Mouse (Mus musculus): Measurements from ENCODE around the gene Pik3r5. TPM values are rescaled to one million over a fixed set of nuclear protein-coding genes. Genes with fewer than 3 reads are reported as not detected.
A peak's percentile ranks its signal among the peaks of the same experiment; 100 is the strongest.

The Pik3r5 gene
- polyA plus RNA-seq, 1 experiment from 2014 or later = 5.7 TPM

DNA sequence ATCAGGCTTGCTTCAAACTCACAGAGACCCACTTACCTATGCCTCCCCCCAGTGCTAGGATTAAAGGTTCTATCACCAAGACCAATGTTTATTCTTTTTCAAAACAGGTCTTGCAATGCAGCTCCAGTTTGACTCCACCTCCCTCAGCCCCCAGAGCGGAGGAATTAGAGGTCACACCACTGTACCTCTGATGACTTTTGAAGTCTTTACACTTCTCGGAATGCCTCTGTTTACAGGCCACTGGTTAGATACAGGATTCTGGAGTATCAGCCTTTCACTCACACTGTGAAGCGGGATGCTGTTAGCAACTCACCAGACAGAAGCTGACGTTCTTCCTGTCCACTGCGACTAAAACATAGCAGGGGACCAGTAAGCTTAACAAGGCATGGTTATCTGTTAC, 30.5 kb upstream of the Pik3r5 start:
- in situ Hi-C loops (cut with MboI; ENCODE audit: low pct_unique_long_range_greater_than_20kb) = no loop called here
- no peak for TF ChIP-seq CTCF (IDR thresholded peaks at IDR 0.05)
- CTCF ChIA-PET = interaction anchor here (1.0 to 1.1 kb wide), 2 partner anchors 11 to 396 kb away, joined by 3 read pairs; no protein-coding TSS in a partner anchor
- no peak for ATAC-seq
- no peak for DNase-seq (ENCODE audit: low read depth, low spot score)
- no peaks in the 10 kb centered on the region for H3K27me3 ChIP-seq
- POLR2A ChIA-PET = no interaction called here

GRCm38 (mm10) chr11:68404185-68404584, 27.7 kb upstream of the Pik3r5 start:
- no peaks in the 10 kb centered on the region for H3K27me3 ChIP-seq
- CTCF ChIA-PET = interaction anchor here (0.7 to 1.2 kb wide), 3 partner anchors 15 to 399 kb away, joined by 3 read pairs; no protein-coding TSS in a partner anchor
- TF ChIP-seq CTCF (IDR thresholded peaks at IDR 0.05) = peak; percentile 53
- in situ Hi-C loops (cut with MboI; ENCODE audit: low pct_unique_long_range_greater_than_20kb) = no loop called here
- no peak for ATAC-seq
- DNase-seq (ENCODE audit: low read depth, low spot score) = no peak
- POLR2A ChIA-PET = no interaction called here

DNA sequence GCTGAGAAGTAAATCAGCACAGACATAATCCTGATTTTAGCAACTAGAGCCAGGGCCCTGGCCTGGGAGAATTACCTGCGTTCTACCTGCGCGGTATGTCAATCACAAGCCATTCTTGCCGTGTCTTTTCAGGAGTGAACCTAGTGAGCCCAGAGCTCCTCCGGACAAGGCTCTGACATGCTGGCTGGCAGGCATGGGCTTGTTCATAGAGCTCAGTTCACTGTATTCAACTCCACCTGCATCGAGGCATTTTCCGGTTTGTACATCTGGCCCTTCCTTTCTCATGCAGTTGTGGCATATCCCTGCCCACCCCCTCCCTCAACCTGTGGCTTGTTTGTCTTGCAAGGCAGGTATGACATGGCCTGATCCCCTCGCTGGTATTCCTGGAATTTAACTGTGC, 26.3 kb upstream of the Pik3r5 start:
- no peaks in the 10 kb centered on the region for H3K27me3 ChIP-seq
- TF ChIP-seq CTCF (IDR thresholded peaks at IDR 0.05) = no peak
- in situ Hi-C loops (cut with MboI; ENCODE audit: low pct_unique_long_range_greater_than_20kb) = loop anchor here (5.0 kb wide), 2 partner anchors 193 to 403 kb away; no protein-coding TSS in a partner anchor
- DNase-seq (ENCODE audit: low read depth, low spot score) (no peak), ATAC-seq (no peak)
- POLR2A ChIA-PET = no interaction called here
- CTCF ChIA-PET = interaction anchor here (0.8 to 1.2 kb wide), 2 partner anchors 401 kb away, joined by 3 read pairs; no protein-coding TSS in a partner anchor

GRCm38 (mm10) chr11:68407266-68407926, 24.5 kb upstream of the Pik3r5 start:
- ATAC-seq (no peak), DNase-seq (ENCODE audit: low read depth, low spot score) (no peak)
- POLR2A ChIA-PET = interaction anchor here (0.5 kb wide), 1 partner anchor 26 kb away, joined by 6 read pairs; no protein-coding TSS in a partner anchor
- no peak for TF ChIP-seq CTCF (IDR thresholded peaks at IDR 0.05)
- in situ Hi-C loops (cut with MboI; ENCODE audit: low pct_unique_long_range_greater_than_20kb) = loop anchor here (5.0 kb wide), 2 partner anchors 195 to 405 kb away; no protein-coding TSS in a partner anchor
- CTCF ChIA-PET = interaction anchor here (1.1 to 3.3 kb wide), 9 partner anchors 11 to 403 kb away, joined by 3 to 17 read pairs (median 5); no protein-coding TSS in a partner anchor
- no peaks in the 10 kb centered on the region for H3K27me3 ChIP-seq

DNA sequence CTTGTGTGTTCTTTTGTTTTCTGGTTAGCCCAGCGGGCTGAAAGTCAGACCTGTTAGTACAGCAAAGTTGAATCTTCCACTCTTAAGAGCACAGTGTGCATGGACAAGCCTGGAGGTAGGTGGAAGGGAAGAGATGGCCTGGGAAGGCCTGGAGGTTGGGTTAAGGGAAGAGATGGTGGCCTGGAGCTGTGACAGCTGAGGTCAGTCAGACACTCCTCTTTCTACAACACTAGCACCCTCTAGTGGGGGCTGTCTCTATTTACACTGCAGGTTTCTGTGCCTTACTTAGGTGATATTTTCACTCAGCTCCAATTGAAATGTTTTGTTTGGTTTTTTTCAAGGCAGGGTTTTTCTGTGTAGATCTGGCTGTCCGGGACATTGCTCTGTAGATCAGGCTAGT, 23.8 kb upstream of the Pik3r5 start:
- ATAC-seq = peak; percentile 74
- DNase-seq (ENCODE audit: low read depth, low spot score) = peak; percentile 33
- in situ Hi-C loops (cut with MboI; ENCODE audit: low pct_unique_long_range_greater_than_20kb) = loop anchor here (5.0 kb wide), 2 partner anchors 196 to 406 kb away; no protein-coding TSS in a partner anchor
- no peaks in the 10 kb centered on the region for H3K27me3 ChIP-seq
- peak; percentile 87 for TF ChIP-seq CTCF (IDR thresholded peaks at IDR 0.05)
- ChIA-PET POLR2A (interaction anchor here (0.5 to 0.6 kb wide), 2 partner anchors 15 to 25 kb away, joined by 6 to 7 read pairs; no protein-coding TSS in a partner anchor), CTCF (interaction anchor here (0.7 to 3.3 kb wide), 10 partner anchors 10 to 404 kb away, joined by 3 to 17 read pairs (median 4); partner anchors contain the start of gene Pik3r5)

GRCm38 (mm10) chr11:68417001-68417400, 14.9 kb upstream of the Pik3r5 start:
- ChIA-PET POLR2A (interaction anchor here (0.7 kb wide), 1 partner anchor 331 kb away, joined by 5 read pairs; no protein-coding TSS in a partner anchor), CTCF (interaction anchor here (0.8 to 2.9 kb wide), 5 partner anchors 9 to 442 kb away, joined by 3 to 17 read pairs (median 3); no protein-coding TSS in a partner anchor)
- in situ Hi-C loops (cut with MboI; ENCODE audit: low pct_unique_long_range_greater_than_20kb) = no loop called here
- TF ChIP-seq CTCF (IDR thresholded peaks at IDR 0.05) = no peak
- no peaks in the 10 kb centered on the region for H3K27me3 ChIP-seq
- DNase-seq (ENCODE audit: low read depth, low spot score) = no peak
- no peak for ATAC-seq

DNA sequence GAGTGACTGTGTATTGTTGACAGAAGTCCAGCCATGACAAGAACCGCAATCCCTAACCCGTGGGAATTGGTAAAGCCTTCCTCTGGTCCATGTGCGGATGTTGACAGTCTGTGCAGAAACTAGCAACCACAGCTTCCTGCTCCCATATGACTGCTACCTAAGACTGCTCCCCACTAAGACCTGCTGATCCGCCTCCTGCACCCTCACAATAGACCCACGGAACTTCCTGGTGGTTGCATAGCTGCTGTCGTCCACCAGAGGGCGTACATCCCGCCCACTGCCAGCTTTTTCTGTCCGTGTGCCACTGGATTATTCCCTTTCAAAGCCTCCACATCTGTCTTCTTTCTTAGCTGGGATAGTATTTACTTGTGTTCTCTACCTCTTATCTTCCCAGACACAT, 14.1 kb upstream of the Pik3r5 start:
- no peak for DNase-seq (ENCODE audit: low read depth, low spot score)
- ATAC-seq = no peak
- ChIA-PET CTCF (interaction anchor here (0.7 to 2.9 kb wide), 7 partner anchors 10 to 443 kb away, joined by 3 to 17 read pairs (median 3); no protein-coding TSS in a partner anchor), POLR2A (interaction anchor here (0.7 kb wide), 1 partner anchor 332 kb away, joined by 5 read pairs; no protein-coding TSS in a partner anchor)
- TF ChIP-seq CTCF (IDR thresholded peaks at IDR 0.05) = peak; percentile 92
- H3K27me3 ChIP-seq = no peaks in the 10 kb centered on the region
- in situ Hi-C loops (cut with MboI; ENCODE audit: low pct_unique_long_range_greater_than_20kb) = no loop called here

- H3K27me3 ChIP-seq = no peaks in the 10 kb centered on the region
- in situ Hi-C loops (cut with MboI; ENCODE audit: low pct_unique_long_range_greater_than_20kb) = no loop called here
- CTCF ChIA-PET = interaction anchor here (1.8 kb wide), 1 partner anchor 9 kb away, joined by 4 read pairs; no protein-coding TSS in a partner anchor
- DNase-seq (ENCODE audit: low read depth, low spot score) (no peak), ATAC-seq (no peak)
- POLR2A ChIA-PET = no interaction called here
- no peak for TF ChIP-seq CTCF (IDR thresholded peaks at IDR 0.05)
Observed at GRCm38 (mm10) chr11:68425492-68426315, 6.2 kb upstream of the Pik3r5 start.

DNA sequence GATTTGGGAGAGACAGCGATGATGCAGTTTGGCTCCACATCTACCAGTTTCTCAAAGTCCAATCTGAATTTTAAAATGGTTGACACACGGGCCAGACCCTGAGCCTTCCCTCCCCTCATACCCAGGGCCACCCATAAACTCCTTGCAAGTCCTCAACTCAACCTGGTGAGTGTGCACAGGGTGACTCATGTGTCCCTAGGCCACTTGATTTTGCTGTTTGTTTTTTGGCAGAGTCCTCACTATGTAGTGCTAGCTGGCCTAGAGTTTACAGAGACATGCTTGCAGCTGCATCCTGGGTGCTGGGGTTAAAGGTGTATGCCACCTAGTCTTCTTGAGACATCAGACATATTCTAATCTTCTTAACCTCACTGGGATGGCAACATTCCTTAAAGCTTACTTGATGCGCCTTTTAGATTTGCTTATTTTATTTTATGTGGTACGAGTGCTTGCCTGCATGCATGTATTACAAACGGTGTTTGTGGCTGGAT, 4.8 kb upstream of the Pik3r5 start:
- TF ChIP-seq CTCF (IDR thresholded peaks at IDR 0.05) = no peak
- DNase-seq (ENCODE audit: low read depth, low spot score) (no peak), ATAC-seq (no peak)
- POLR2A ChIA-PET = no interaction called here
- CTCF ChIA-PET = no interaction called here
- in situ Hi-C loops (cut with MboI; ENCODE audit: low pct_unique_long_range_greater_than_20kb) = no loop called here
- no peaks in the 10 kb centered on the region for H3K27me3 ChIP-seq

DNA sequence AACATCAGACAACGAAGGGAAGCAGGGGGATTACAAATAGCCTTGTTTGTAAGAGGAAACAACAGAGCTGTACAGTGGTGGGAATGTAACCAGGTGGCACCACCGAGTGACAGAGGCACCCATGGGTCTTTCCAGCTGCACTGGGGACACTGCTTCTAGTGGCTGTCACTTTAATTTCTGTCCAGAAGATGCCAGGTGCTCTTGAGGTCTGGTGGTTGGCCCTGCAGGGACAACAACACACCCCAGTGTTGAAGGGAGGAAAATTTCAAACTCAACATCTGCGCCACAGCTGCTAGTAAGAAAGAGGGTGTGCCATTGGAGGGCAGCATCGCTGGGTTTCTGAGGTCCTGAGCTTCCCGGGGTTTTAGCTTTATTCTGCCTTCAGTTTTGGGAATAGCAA, 1.3 kb upstream of the Pik3r5 start:
- no peak for TF ChIP-seq CTCF (IDR thresholded peaks at IDR 0.05)
- ATAC-seq (no peak), DNase-seq (ENCODE audit: low read depth, low spot score) (no peak)
- ChIA-PET POLR2A (no interaction called here), CTCF (interaction anchor here (1.1 to 2.2 kb wide), 2 partner anchors 51 to 118 kb away, joined by 3 to 6 read pairs; no protein-coding TSS in a partner anchor)
- in situ Hi-C loops (cut with MboI; ENCODE audit: low pct_unique_long_range_greater_than_20kb) = no loop called here
- no peaks in the 10 kb centered on the region for H3K27me3 ChIP-seq

All from Patski (cell line).